Mouse (Mus musculus) lung, embryonic 15.5 days (tissue): ENCODE data around the gene Vta1. TPM values are rescaled to one million over a fixed set of nuclear protein-coding genes. Genes with fewer than 3 reads are reported as not detected.
A peak's percentile ranks its signal among the peaks of the same experiment; 100 is the strongest.

Experiments used
- ATAC-seq: fragments of 200-750 bp; cut with Nextera tagmentation; 2 replicates; pipeline ENCODE4 v1.8.0; 2017; ENCODE audit warnings: moderate number of reproducible peaks, borderline replicate concordance; ENCODE audit not compliant: low FRiP score, low TSS enrichment; ENCODE audit errors: extremely low read depth
- H3K27ac ChIP-seq: fragments of 300-500 bp; sonication (generic); 2 replicates; pipeline ENCODE4 v1.5.1; 2015; ENCODE audit warnings: moderate library complexity, mild to moderate bottlenecking, inconsistent platforms
- H3K27me3 ChIP-seq: fragments of 300-500 bp; sonication (generic); 2 replicates; pipeline ENCODE4 v1.6.1; 2015; ENCODE audit warnings: inconsistent platforms
- H3K36me3 ChIP-seq: fragments of 300-500 bp; sonication (generic); 2 replicates; pipeline ENCODE4 v1.6.1; 2015; ENCODE audit warnings: inconsistent platforms
- H3K4me1 ChIP-seq: fragments of 300-500 bp; sonication (generic); 2 replicates; pipeline ENCODE4 v1.6.1; 2015; ENCODE audit warnings: inconsistent platforms
- H3K4me2 ChIP-seq: fragments of 300-500 bp; sonication (generic); 2 replicates; pipeline ENCODE4 v1.6.1; 2015; ENCODE audit warnings: inconsistent platforms, mild to moderate bottlenecking, moderate library complexity
- H3K4me3 ChIP-seq: fragments of 300-500 bp; sonication (generic); 2 replicates; pipeline ENCODE4 v1.5.1; 2015; ENCODE audit warnings: mild to moderate bottlenecking, inconsistent platforms
- H3K9ac ChIP-seq: fragments of 300-500 bp; sonication (generic); 2 replicates; pipeline ENCODE4 v1.6.1; 2015; ENCODE audit warnings: inconsistent platforms
- H3K9me3 ChIP-seq: fragments of 300-500 bp; sonication (generic); 2 replicates; pipeline ENCODE4 v1.6.1; 2016; ENCODE audit warnings: inconsistent platforms
- WGBS: fragments of 180-500 bp; shearing (Covaris S2); methylation state at CpG from one replicate; pipeline ENCODE4 v1.1.7; 2015; 5-methylcytosine and 5-hydroxymethylcytosine counted together
- polyA plus RNA-seq: library from polyadenylated mRNA; unstranded; fragments of >200 nt; fragmentation: Nextera tagmentation; extraction: Ambion mirVana; gene quantifications from 2 replicates; pipeline ENCODE4 v1.2.1, GENCODE M21; 2015

Vta1 gene
- 98.1 and 99.1 TPM in 2 replicates for polyA plus RNA-seq

DNA sequence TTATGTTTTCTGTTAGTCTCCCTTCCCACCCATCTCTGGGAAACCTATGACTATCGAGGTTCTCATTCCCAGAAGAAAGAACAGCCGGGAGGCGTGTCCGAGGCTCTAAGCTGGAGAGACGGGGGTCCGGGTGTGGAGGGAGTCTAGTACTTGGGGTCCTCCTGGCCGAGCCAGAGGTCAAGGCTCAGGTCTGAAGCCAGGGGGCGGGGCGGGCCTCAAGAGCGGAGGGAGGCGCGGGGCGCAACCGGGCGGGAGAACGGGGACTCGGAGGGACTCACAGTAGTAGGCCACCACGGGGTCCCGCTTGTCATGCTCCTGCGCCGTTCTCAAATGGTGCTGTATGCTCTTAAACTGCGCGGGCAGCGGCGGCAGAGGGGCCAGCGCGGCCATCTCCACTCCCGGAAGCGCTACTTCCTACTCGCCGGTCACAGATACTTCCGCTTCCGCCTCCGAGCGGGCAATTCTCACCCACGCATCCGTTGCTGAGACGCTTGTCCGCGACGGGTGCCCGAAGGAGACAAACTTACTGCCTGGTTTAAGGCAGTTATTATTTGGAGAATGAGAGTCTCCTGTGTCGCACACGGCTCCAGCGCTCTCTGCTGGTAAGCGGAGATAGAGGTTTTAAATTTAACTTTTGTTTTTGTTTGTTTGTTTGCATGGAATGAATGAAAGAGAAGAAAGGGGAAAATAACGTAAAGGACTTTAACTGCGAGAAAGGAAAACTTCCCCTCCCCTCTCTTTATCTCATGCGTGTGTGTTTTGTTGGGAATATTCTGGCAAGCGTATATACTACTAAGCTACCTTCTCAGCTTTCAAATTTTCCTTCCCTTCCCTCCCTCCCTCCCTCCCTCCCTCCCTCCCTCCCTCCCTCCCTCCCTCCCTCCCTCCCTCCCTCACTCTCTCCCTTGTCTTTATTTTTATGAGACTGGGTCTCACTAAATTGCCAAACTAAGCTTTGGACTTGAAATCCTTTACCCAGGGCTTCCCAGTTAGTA is at the start of gene Vta1, which contains the start of gene Nmbr:
Gene Vta1, minus strand, starts transcription at position 489 of the 995 bp plus-strand sequence.
Gene Nmbr, plus strand, starts transcription at position 520 of the 995 bp plus-strand sequence.
- Histone ChIP-seq H3K36me3 (no peaks in the 10 kb centered on the region), H3K4me3 (peak within 1 kb of the TSS; percentile 93), H3K27me3 (no peaks in the 10 kb centered on the region), H3K9me3 (no peaks in the 10 kb centered on the region), H3K4me2 (peak within 1 kb of the TSS; percentile 53), H3K9ac (peak within 1 kb of the TSS; percentile 72), H3K4me1 (peaks cover 15% of the 10 kb centered on the region), H3K27ac (peak within 1 kb of the TSS; percentile 62)
- peak; percentile 97 for ATAC-seq
- 1% methylated on average over 50 of the region's 50 CpGs for WGBS

DNA sequence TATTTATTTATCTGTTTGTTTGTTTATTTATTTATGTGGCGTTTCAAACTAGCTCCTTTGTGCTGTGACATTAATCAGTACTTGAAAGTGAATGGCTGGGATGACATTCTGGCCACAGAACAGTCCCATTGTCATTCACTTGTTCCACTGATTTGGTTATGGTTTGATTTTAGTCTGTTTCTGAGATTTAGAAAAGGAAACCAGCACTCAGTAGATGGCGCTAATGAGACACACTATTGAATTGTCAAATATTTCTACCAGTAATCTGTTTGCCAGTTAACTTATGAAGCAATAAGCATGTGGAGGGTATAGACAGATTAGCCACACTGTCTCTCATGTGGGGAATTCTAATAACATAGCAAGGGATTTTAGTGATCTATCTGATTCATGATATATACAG is 28.9 kb upstream of the Vta1 start:
- no peak overlapping the region for H3K9ac ChIP-seq
- H3K9me3 ChIP-seq: no peaks in the 10 kb centered on the region
- H3K4me2 ChIP-seq: no peak overlapping the region
- no peaks in the 10 kb centered on the region for H3K4me1 ChIP-seq
- H3K27me3 ChIP-seq: no peaks in the 10 kb centered on the region
- 2% methylated on average over 2 of the region's 2 CpGs for WGBS
- no peak overlapping the region for H3K4me3 ChIP-seq
- ATAC-seq: no peak
- no peaks in the 10 kb centered on the region for H3K36me3 ChIP-seq
- no peak overlapping the region for H3K27ac ChIP-seq

DNA sequence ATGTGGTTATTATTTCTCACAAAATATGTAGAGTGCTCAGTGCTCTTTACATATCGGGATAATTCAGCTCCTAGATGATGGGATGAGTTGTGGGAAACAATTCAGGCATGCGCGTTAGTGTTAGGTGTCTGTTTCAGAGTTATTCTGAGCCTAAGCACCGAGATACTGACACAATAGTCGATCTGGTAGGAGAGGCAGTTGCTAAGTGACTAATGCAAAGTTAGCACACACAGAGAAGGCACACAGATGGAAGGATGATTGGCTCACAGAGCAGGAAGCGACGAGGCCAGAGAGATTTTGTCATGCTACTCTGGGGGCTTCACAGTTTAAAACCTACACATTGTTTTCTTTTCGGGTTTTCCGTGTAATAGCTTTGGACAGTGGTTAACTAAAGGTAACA is 20.3 kb upstream of the Vta1 start:
- Histone ChIP-seq H3K9ac (no peak overlapping the region), H3K4me2 (no peak overlapping the region), H3K4me3 (no peak overlapping the region), H3K36me3 (no peaks in the 10 kb centered on the region), H3K9me3 (no peaks in the 10 kb centered on the region), H3K4me1 (no peaks in the 10 kb centered on the region), H3K27me3 (no peaks in the 10 kb centered on the region), H3K27ac (no peak overlapping the region)
- ATAC-seq: no peak
- WGBS: 67% methylated on average over 9 of the region's 9 CpGs

DNA sequence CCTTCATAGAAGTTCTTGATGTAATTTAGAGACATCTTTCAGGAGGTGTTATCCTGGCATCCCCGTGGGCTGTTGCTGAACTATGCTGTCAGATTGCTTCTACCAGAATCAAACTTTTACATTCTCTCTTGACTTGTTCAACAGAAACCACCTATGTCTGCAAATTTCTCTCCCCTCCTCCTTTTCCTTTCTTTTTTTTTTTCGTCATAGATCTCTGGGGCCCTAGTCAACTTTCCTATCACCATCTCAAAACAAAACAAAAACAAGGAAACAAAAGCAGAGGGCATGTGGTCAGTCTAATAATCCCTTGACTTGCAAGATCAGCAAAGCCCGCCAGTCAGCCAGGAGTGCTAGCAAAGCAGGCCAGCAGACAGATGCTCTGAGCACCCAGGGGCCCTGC is 12.8 kb upstream of the Vta1 start, which contains the start of gene Gje1:
Gene Gje1, minus strand, starts transcription at position 101 of the 400 bp plus-strand sequence.
- Histone ChIP-seq H3K27ac (no peak within 1 kb of the TSS), H3K4me2 (no peak within 1 kb of the TSS), H3K9me3 (no peaks in the 10 kb centered on the region), H3K27me3 (no peaks in the 10 kb centered on the region), H3K36me3 (no peaks in the 10 kb centered on the region), H3K9ac (no peak within 1 kb of the TSS), H3K4me3 (no peak within 1 kb of the TSS), H3K4me1 (no peaks in the 10 kb centered on the region)
- 66% methylated on average over 3 of the region's 3 CpGs for WGBS
- ATAC-seq: no peak

DNA sequence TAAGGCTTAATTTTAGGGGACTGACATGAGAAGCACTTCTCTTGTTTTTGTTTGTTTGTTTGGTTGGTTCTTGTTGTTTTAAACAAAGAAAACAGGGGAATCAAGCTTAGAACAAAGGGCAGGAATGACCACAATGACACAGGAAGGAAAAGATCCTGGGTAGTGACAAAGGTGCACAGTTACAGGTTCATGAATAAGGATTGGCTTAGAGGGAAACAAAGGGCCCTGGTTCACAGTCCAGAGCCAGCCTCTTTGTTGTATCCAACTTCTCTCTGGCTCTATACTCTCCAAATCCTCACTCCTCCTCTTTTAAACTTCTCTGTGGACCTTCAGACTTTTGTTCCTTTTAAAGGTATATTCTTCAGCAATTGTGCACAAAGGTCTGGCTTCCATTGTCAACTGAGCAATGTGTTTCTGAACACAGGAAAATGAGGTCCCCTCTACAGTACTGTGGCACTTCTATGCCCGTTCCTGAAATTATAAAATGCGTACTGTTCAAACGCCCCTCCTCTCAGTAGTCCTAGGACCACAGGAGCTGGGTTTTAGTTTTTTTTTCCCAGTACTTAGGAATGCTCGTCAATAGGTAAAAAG is 1.4 kb downstream of the Vta1 start:
- no peaks in the 10 kb centered on the region for H3K27me3 ChIP-seq
- no peak for ATAC-seq
- peaks cover 15% of the 10 kb centered on the region for H3K4me1 ChIP-seq
- 64% methylated on average over 4 of the region's 4 CpGs for WGBS
- H3K9ac ChIP-seq: no peak overlapping the region
- no peaks in the 10 kb centered on the region for H3K36me3 ChIP-seq
- H3K27ac ChIP-seq: no peak overlapping the region
- peak overlapping the region; percentile 53 for H3K4me2 ChIP-seq
- no peaks in the 10 kb centered on the region for H3K9me3 ChIP-seq
- H3K4me3 ChIP-seq: peak overlapping the region; percentile 93

DNA sequence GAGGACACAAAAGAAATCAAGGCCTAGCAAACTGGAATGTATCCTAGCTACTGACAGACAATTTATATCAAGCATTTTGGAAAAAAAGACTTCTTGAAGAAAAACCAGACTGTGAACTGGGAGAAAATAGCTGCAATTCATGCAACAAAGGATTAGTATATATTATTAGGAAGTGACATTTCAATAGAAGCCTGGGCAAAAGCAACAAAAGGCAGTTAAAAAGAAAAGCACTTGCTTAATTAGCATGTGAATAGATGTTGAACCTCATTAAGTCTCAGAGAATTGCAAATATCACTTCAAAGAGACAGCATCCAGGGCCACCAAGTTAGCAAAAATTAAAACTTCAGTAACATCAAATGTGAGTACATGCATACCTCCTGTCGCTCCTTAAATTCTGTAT is 2.1 kb downstream of the Vta1 start:
- Histone ChIP-seq H3K27ac (no peak overlapping the region), H3K4me1 (peaks cover 15% of the 10 kb centered on the region), H3K36me3 (no peaks in the 10 kb centered on the region), H3K9ac (no peak overlapping the region), H3K4me3 (no peak overlapping the region), H3K4me2 (0 out of 2 replicates have a peak overlapping the region, but pooled peaks have one; percentile 53), H3K27me3 (no peaks in the 10 kb centered on the region), H3K9me3 (no peaks in the 10 kb centered on the region)
- 70% methylated on average over 1 of the region's 1 CpGs for WGBS
- no peak for ATAC-seq

DNA sequence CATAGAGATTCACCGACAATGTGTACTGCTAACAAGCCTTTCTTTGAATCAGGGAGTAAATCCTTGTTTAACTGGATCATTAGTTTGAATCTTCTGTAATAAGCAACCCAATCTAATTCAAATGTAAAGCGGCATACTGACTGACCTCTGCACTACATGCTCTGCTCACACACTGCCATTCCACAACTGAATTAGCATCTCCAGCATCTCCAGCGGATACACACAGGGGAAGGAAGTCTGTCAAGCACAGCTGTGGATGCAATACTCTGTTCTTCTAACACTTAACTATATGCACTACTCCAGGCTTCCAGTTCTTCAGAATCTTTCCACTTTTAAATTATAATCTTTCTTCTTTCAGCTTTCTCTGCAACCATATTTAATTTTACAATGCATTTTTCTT is 15.0 kb downstream of the Vta1 start:
- WGBS: 86% methylated on average over 3 of the region's 3 CpGs
- Histone ChIP-seq H3K4me3 (no peak overlapping the region), H3K27ac (no peak overlapping the region), H3K36me3 (peaks cover 4% of the 10 kb centered on the region), H3K9ac (no peak overlapping the region), H3K4me2 (no peak overlapping the region), H3K4me1 (no peaks in the 10 kb centered on the region), H3K27me3 (no peaks in the 10 kb centered on the region), H3K9me3 (no peaks in the 10 kb centered on the region)
- no peak for ATAC-seq

DNA sequence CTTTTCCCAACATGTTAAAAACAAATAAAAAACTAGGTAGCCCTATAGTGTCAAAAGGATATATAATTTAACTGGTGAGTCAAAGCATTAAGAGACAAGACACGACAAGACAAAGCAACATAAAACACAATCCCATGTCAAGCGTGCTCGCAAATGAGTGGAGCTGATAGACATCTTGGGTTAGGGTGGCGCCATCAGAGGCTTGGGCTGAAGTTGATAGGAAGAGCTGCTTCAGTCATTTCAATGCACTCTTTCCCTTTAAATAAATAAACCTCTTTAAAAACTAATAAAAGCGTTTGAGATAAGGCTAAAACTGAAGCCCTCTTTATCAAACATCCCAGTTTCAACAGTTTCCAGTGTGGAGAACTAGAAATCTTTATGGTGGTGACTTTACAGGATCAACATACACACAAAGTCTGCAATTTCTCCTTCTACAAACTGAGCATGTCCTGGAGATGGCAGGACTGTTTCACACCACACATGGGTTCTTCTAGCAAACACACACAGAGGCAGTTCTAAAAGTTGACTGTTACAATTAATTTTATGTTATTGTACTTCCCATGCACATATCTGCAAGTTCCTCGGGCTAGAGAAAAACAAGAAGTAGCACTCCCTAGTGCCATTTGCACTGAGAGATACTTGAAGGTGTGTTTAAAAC is 16.4 kb downstream of the Vta1 start:
- WGBS: 69% methylated on average over 6 of the region's 6 CpGs
- no peak overlapping the region for H3K9ac ChIP-seq
- H3K36me3 ChIP-seq: peaks cover 4% of the 10 kb centered on the region
- H3K4me2 ChIP-seq: no peak overlapping the region
- no peaks in the 10 kb centered on the region for H3K9me3 ChIP-seq
- no peak overlapping the region for H3K27ac ChIP-seq
- no peak for ATAC-seq
- H3K4me3 ChIP-seq: no peak overlapping the region
- H3K27me3 ChIP-seq: no peaks in the 10 kb centered on the region
- no peaks in the 10 kb centered on the region for H3K4me1 ChIP-seq

DNA sequence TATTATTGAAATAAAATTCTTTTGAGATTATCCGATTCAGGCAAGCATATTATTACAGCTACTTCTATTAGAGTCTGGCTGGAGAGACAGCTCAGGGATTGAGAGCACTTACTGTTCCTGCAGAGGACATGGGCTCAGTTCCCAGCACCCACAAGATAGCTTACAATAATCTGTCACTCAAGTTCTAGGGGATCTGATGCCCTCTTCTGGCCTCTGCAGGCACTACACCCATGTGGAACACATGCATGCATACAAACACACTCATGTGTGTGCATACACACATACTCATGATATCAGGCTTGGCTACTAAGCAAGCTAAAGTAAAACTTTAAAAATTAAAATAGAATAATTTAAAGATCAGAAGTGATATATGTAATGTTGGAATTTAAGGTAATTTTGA is 19.7 kb downstream of the Vta1 start:
- no peaks in the 10 kb centered on the region for H3K9me3 ChIP-seq
- ATAC-seq: no peak
- H3K27ac ChIP-seq: no peak overlapping the region
- no peak overlapping the region for H3K4me2 ChIP-seq
- no peaks in the 10 kb centered on the region for H3K27me3 ChIP-seq
- H3K4me3 ChIP-seq: no peak overlapping the region
- no peak overlapping the region for H3K9ac ChIP-seq
- H3K4me1 ChIP-seq: no peaks in the 10 kb centered on the region
- H3K36me3 ChIP-seq: peaks cover 4% of the 10 kb centered on the region
- WGBS: 90% methylated on average over 1 of the region's 1 CpGs

DNA sequence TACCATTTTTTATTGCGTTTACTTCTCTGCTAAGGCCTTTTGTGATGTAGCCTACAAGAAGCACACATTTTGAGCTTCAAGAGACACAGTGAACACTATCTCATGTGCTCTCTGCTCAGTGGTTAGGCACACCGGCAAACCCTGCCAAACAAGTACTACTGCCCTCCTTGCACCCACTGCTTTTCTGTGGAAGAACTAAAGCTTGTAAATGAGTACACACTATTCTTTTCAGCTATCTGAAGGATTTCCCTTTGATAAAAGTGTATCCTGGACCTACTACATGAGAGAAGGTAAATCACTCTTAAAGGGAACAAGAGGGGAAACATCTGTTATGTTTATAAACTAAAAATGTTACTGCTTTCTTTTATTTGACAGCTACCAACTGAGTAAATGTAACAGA is 39.2 kb downstream of the Vta1 start:
- Histone ChIP-seq H3K9me3 (no peaks in the 10 kb centered on the region), H3K27me3 (no peaks in the 10 kb centered on the region), H3K4me3 (no peak overlapping the region), H3K4me1 (no peaks in the 10 kb centered on the region), H3K36me3 (peaks cover 22% of the 10 kb centered on the region), H3K27ac (no peak overlapping the region), H3K4me2 (no peak overlapping the region), H3K9ac (no peak overlapping the region)
- WGBS: 87% methylated on average over 2 of the region's 2 CpGs
- ATAC-seq: no peak

DNA sequence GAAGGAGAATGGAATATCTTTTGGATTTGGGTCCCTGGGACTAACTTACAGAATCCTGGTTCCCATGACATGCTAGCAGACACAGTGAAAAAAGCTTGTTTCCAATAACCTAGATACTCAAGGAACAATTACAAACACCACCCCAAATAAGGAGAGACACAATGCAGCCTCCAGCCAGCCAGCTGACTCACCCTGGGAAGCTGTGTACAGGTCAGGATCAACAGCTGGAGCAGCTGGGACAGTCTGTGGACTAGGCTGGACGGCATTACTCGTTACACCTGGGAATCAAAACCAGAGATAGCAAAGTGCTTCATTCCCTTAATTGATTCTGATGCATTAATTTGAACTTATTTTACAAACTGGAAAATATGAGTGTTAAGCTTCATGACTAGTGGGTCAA is 44.5 kb downstream of the Vta1 start:
- WGBS: 86% methylated on average over 2 of the region's 2 CpGs

More for the DNA sequence above, 44.5 kb downstream of the Vta1 start:
- no peak overlapping the region for H3K4me3 ChIP-seq
- no peaks in the 10 kb centered on the region for H3K27me3 ChIP-seq
- H3K36me3 ChIP-seq: peaks cover 19% of the 10 kb centered on the region
- ATAC-seq: no peak
- H3K4me2 ChIP-seq: no peak overlapping the region
- H3K9ac ChIP-seq: no peak overlapping the region
- H3K9me3 ChIP-seq: no peaks in the 10 kb centered on the region
- no peak overlapping the region for H3K27ac ChIP-seq
- no peaks in the 10 kb centered on the region for H3K4me1 ChIP-seq
